Mouse (Mus musculus) right cerebral cortex, postnatal 36 days (tissue): ENCODE results near the gene Map4k5.

ENCODE experiments used
- DNase-seq, 2 experiments: peaks; one replicate each; pipeline ENCODE4 v3.0.0; 2022; ENCODE audit warnings: low spot score in 2 of 2, mixed read lengths in 1 of 2

The Map4k5 gene

GRCm38 (mm10) chr12:69756015-69756414 is 137.0 kb downstream of the Map4k5 start:
- no peak for DNase-seq

GRCm38 (mm10) chr12:69753936-69754335 is 139.1 kb downstream of the Map4k5 start:
- no peak for DNase-seq
